Mouse (Mus musculus) lung, adult 2 months (tissue): ENCODE measurements around the gene Acap2. TPM values are rescaled to one million over a fixed set of nuclear protein-coding genes. Genes with fewer than 3 reads are reported as not detected.

ENCODE experiments used
- DNase-seq: peaks from one replicate; pipeline ENCODE4 v3.0.0; 2022
- H3K4me1 ChIP-seq: fragments of 200-500 bp; 2 replicates; pipeline ENCODE4 v1.6.1; 2011; ENCODE audit warnings: low read length; ENCODE audit not compliant: control insufficient read depth, insufficient read depth
- H3K4me3 ChIP-seq: fragments of 200-500 bp; replicated peaks from 2 replicates; pipeline ENCODE3; 2011; ENCODE audit warnings: low read depth, mild to moderate bottlenecking, control low read depth, low read length; ENCODE audit errors: extremely low read depth
- CTCF ChIP-seq: fragments of 200-500 bp; IDR thresholded peaks from 2 replicates; pipeline ENCODE4 v1.5.1; 2011; ENCODE audit warnings: mild to moderate bottlenecking, low read length, control low read depth; ENCODE audit not compliant: insufficient read depth
- POLR2A ChIP-seq: fragments of 200-500 bp; IDR thresholded peaks from 2 replicates; pipeline ENCODE4 v1.6.1; 2011; ENCODE audit warnings: low read depth, mild to moderate bottlenecking, control low read depth, low read length, borderline replicate concordance; ENCODE audit errors: extremely low read depth
- WGBS: fragments of 180-500 bp; shearing (Covaris S2); methylation state at CpG from one replicate; pipeline ENCODE4 v1.1.7; 2018; 5-methylcytosine and 5-hydroxymethylcytosine counted together
- polyA plus RNA-seq: library from polyadenylated mRNA; depleted of rRNA; stranded (reverse); fragments of >200 nt; gene quantifications from 2 replicates; pipeline ENCODE4 v1.2.3, GENCODE M21; 2012

Gene Acap2
- polyA plus RNA-seq, 1 experiment = 21.8 TPM

DNA sequence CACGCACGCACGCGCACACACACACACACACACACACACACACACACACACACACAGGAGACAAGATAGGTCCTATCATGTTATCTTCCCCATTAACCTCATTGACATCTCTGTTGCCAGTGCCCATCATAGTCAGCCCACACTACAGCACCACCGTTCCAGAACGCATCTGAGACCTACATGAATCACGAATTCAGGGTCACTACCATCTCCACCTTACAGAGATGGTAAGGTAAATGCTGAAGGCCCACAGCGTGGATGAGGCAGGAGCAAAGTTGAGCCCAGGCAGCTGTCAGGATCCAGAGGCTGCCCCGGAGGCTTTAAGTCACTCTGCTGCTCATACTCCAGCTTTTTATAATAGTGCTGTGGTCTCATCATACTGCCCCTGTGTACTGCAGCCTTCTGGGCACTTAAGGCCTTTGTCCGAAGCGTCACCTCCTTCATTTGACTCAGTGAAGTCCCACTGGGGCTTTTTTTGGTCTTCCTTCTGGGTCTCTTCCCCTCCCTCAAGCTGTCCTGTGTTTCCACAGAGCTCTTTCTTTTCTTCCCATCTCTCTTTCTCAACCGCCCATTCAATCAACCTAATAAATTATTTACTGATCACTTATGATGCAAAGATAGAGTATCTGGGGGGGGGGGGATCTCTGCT, 33.9 kb upstream of the Acap2 start:
- Histone ChIP-seq H3K4me3 (no peak overlapping the region), H3K4me1 (peaks cover 7% of the 10 kb centered on the region; the same call in 1 of the 2 replicates)
- TF ChIP-seq POLR2A (no peak), CTCF (no peak)
- WGBS = 86% methylated on average over 12 of the region's 12 CpGs
- no peak for DNase-seq

DNA sequence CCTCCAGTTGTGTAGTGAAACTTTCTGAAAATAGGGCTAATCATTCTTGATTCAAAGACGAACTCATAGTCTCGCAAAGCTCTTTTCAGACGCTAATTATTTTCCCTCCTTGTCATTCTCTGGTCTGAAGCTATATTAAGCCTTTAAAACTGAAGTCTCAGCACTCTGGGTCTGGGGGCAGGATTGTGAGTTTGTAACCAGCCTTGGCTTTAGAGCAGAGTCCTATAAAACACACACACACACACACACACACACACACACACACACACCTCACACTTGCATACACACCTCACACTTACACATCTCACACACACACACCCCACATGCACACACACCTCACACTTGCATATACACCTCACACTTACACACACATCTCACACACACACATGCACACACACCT, 33.3 kb upstream of the Acap2 start:
- no peak for DNase-seq
- H3K4me3 ChIP-seq = no peak overlapping the region
- TF ChIP-seq CTCF (no peak), POLR2A (no peak)
- H3K4me1 ChIP-seq = peaks cover 7% of the 10 kb centered on the region; the same call in 1 of the 2 replicates
- WGBS = 49% methylated on average over 3 of the region's 3 CpGs

- TF ChIP-seq CTCF (no peak), POLR2A (peak; percentile 52; the same call in 1 of the 2 replicates)
- DNase-seq = peak; percentile 59
- Histone ChIP-seq H3K4me3 (peak overlapping the region; percentile 39), H3K4me1 (peaks cover 7% of the 10 kb centered on the region; the same call in 1 of the 2 replicates)
- WGBS = 8% methylated on average over 20 of the region's 20 CpGs
Observed at GRCm38 (mm10) chr16:31233541-31234339, 32.7 kb upstream of the Acap2 start.

GRCm38 (mm10) chr16:31233167-31233498, 32.1 kb upstream of the Acap2 start:
- peaks cover 7% of the 10 kb centered on the region; the same call in 1 of the 2 replicates for H3K4me1 ChIP-seq
- 8% methylated on average over 4 of the region's 4 CpGs for WGBS
- peak overlapping the region; percentile 39 for H3K4me3 ChIP-seq
- TF ChIP-seq POLR2A (no peak), CTCF (no peak)
- no peak for DNase-seq

DNA sequence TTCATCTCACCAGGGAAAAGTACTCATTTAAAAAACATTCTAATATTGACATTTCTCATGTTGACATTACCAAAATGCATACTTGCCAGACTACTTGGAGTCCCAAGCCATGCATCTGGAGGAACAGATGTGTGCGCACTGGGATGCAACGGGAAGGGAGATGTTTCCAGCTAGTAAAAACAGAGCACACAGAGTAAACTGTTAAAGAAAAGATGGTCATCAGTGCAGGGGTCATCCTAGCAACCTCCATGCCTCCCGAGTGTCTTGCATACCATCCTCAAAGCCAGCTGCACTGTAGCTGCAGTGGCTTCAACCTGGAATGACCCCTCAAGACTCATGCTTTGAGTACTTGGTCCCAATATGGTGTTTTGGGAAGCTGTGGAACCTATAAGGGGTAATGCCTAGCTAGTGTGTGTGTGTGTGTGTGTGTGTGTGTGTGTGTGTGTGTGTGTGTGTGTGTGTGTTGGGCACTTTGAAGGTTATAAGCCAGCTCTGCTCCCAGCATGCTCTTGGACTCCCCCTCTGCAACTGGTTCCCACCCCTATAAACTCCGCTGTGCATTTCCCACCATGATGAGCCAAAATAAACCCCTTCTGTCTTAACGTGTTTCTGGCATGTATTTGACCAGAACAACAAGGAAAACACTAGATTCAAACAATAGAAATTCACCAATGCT, 31.6 kb upstream of the Acap2 start:
- WGBS = 64% methylated on average over 5 of the region's 5 CpGs
- no peak for DNase-seq
- peaks cover 7% of the 10 kb centered on the region; the same call in 1 of the 2 replicates for H3K4me1 ChIP-seq
- no peak for TF ChIP-seq POLR2A
- TF ChIP-seq CTCF = no peak
- H3K4me3 ChIP-seq = no peak overlapping the region

DNA sequence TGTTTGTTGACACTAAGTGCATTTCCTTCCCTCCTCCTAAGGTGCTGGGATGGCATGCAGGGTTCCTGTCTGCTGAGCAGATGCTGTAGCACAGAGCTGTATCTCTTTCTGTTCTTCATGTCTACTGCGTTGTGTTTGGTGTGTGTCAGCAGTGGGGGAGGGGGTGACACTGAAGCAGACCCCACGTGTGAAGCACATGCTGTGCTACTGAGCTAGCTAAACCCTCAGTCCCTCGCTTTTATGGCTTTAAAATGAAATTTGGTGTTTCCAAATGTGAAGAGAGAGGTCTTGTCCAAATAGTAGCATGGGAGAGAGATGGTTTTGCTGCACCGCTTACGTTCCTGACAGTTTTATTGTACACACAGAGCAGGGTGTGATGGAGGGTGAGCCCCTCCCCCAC, 30.5 kb upstream of the Acap2 start:
- WGBS = 81% methylated on average over 5 of the region's 5 CpGs
- Histone ChIP-seq H3K4me1 (peaks cover 7% of the 10 kb centered on the region; the same call in 1 of the 2 replicates), H3K4me3 (no peak overlapping the region)
- TF ChIP-seq CTCF = no peak
- TF ChIP-seq POLR2A = no peak
- DNase-seq = no peak

DNA sequence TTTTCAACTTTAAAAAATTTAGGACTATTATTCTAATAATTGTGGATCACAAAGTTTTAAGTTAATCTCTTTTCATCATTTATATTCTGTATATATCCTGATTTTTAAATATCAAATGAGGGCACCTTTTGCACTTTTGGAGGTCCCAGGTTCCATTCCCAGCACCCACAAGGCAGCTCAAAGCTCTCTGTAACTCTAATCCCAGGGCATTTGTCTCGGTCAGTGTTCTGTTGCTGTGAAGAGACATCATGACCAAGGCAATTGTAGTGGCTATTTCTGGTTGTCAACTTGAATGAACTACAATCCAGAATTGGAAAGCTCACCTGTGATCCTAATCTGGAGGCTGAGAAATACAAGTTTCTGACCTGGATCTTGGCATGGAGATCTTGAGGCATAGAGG, 26.7 kb upstream of the Acap2 start:
- Histone ChIP-seq H3K4me3 (no peak overlapping the region), H3K4me1 (no peaks in the 10 kb centered on the region)
- 98% methylated on average over 1 of the region's 1 CpGs for WGBS
- no peak for DNase-seq
- TF ChIP-seq POLR2A (no peak), CTCF (no peak)

DNA sequence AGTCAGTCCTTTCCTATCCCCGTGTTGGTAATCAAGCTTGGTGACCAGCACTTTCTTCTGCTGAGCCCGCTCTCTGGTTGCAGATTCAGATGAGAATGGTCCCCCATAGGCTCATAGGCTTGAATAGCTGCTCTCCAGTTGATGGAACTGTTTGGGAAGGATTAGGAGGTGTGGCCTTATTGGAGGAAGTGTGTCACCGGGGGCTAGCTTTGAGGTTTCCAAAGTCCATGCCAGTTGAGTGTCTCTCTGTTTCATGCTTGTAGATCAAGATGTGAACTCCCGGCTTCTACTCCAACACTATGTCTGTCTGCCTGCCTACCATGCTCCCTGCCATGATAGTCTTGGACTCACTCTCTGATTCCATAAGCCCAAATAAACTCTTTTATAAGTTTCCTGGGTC, 14.2 kb upstream of the Acap2 start:
- Histone ChIP-seq H3K4me3 (no peak overlapping the region), H3K4me1 (peaks cover 3% of the 10 kb centered on the region; the same call in 1 of the 2 replicates)
- TF ChIP-seq CTCF = no peak
- TF ChIP-seq POLR2A = no peak
- WGBS = 94% methylated on average over 4 of the region's 4 CpGs
- DNase-seq = no peak

GRCm38 (mm10) chr16:31213463-31213862, 12.4 kb upstream of the Acap2 start:
- Histone ChIP-seq H3K4me3 (no peak overlapping the region), H3K4me1 (peaks cover 10% of the 10 kb centered on the region)
- no peak for DNase-seq
- 93% methylated on average over 6 of the region's 6 CpGs for WGBS
- no peak for TF ChIP-seq POLR2A
- TF ChIP-seq CTCF = no peak

GRCm38 (mm10) chr16:31211503-31211902, 10.5 kb upstream of the Acap2 start:
- TF ChIP-seq POLR2A (no peak), CTCF (no peak)
- Histone ChIP-seq H3K4me3 (no peak overlapping the region), H3K4me1 (peaks cover 10% of the 10 kb centered on the region)
- no peak for DNase-seq
- WGBS = 36% methylated on average over 9 of the region's 9 CpGs
